Mouse (Mus musculus): ENCODE measurements at regions not wholly inside any gene's neighbourhood (a gene's known extent, or its start where the extent isn't known, plus 50 kb on each side); places are given as distances from the start of the nearest gene placed in this dataset.

DNA sequence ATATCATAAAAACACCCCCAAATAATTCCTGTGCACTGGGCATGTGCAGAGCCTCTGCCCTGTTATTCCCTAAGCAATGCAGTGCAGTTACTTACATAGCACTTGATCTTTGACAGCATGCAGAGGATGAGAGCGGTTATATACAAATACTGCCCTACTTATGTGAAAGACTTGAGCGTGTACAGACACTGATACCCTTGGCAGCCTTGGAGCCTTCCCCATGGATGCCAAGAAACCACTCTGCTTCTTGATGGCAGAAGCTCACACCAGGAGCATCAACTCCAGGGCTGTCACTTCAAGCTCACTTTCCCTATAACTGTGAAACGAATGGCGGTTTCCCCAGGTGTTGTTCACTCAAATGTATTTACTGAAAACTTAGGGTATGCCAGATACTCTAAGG, 194.4 kb upstream of the Dapk1 start:
- TF ChIP-seq CTCF (IDR thresholded peaks at IDR 0.05; ENCODE audit: low read depth), result no peak
- TF ChIP-seq EP300 (IDR thresholded peaks at IDR 0.05; ENCODE audit: low read depth), result no peak

All from liver, postnatal 0 days (tissue).